Mouse (Mus musculus): ENCODE data around the gene Olfr548-ps1. TPM values are rescaled to one million over a fixed set of nuclear protein-coding genes. Genes with fewer than 3 reads are reported as not detected.
"Not testable (repeated sequence)": the region's sequence is repeated elsewhere in the genome, so short reads cannot be mapped to it uniquely, and the experiment has no call there.

Olfr548-ps1 gene
- polyA plus RNA-seq (2014; fragmentation: Nextera tagmentation; extraction: Ambion mirVana): not detected in 2 replicates

GRCm38 (mm10) chr7:102540596-102540995 lies at the start of gene Olfr548-ps1:
Gene Olfr548-ps1 (plus strand): TSS chr7:102540896.
- Histone ChIP-seq H3K4me3 (ENCODE audit: low read depth, low read length) (no peak within 1 kb of the TSS), H3K36me3 (ENCODE audit: control insufficient read depth, insufficient read depth, low read length) (no peaks in the 10 kb centered on the region), H3K9me3 (ENCODE audit: control insufficient read depth, low read length) (no peaks in the 10 kb centered on the region), H3K9ac (ENCODE audit: low read length) (no peak within 1 kb of the TSS), H3K27ac (replicated peaks; ENCODE audit: low read depth, low read length) (no peak within 1 kb of the TSS), H3K4me2 (ENCODE audit: low read depth, severe bottlenecking) (no peak within 1 kb of the TSS), H3K4me1 (ENCODE audit: control insufficient read depth, insufficient read depth, low read length) (no peaks in the 10 kb centered on the region), H3K27me3 (ENCODE audit: control insufficient read depth, insufficient read depth, low read length) (no peaks in the 10 kb centered on the region)
- no peak for DNase-seq (ENCODE audit: low spot score)
- no peak for ATAC-seq (ENCODE audit: insufficient number of reproducible peaks, low FRiP score, low TSS enrichment, low read depth)
- WGBS: 86% methylated on average over 2 of the region's 2 CpGs

- not testable (repeated sequence) for H3K9me3 ChIP-seq (ENCODE audit: control insufficient read depth, low read length); H3K9ac ChIP-seq (ENCODE audit: low read length); DNase-seq (ENCODE audit: low spot score); ATAC-seq (ENCODE audit: insufficient number of reproducible peaks, low FRiP score, low TSS enrichment, low read depth); H3K4me2 ChIP-seq (ENCODE audit: low read depth, severe bottlenecking); H3K27me3 ChIP-seq (ENCODE audit: control insufficient read depth, insufficient read depth, low read length); H3K36me3 ChIP-seq (ENCODE audit: control insufficient read depth, insufficient read depth, low read length); H3K27ac ChIP-seq (replicated peaks; ENCODE audit: low read depth, low read length); H3K4me3 ChIP-seq (ENCODE audit: low read depth, low read length); H3K4me1 ChIP-seq (ENCODE audit: control insufficient read depth, insufficient read depth, low read length)
- WGBS: 41% methylated on average over 6 of the region's 7 CpGs
Measured at GRCm38 (mm10) chr7:102494416-102494815, 46.3 kb upstream of the Olfr548-ps1 start.

- 66% methylated on average over 3 of the region's 3 CpGs for WGBS
- no peak within 1 kb of the TSS for H3K27ac ChIP-seq (replicated peaks; ENCODE audit: low read depth, low read length)
- H3K4me3 ChIP-seq (ENCODE audit: low read depth, low read length): no peak within 1 kb of the TSS
- no peaks in the 10 kb centered on the region for H3K27me3 ChIP-seq (ENCODE audit: control insufficient read depth, insufficient read depth, low read length)
- DNase-seq (ENCODE audit: low spot score) (no peak), ATAC-seq (ENCODE audit: insufficient number of reproducible peaks, low FRiP score, low TSS enrichment, low read depth) (no peak)
- no peaks in the 10 kb centered on the region for H3K36me3 ChIP-seq (ENCODE audit: control insufficient read depth, insufficient read depth, low read length)
- no peaks in the 10 kb centered on the region for H3K9me3 ChIP-seq (ENCODE audit: control insufficient read depth, low read length)
- H3K4me1 ChIP-seq (ENCODE audit: control insufficient read depth, insufficient read depth, low read length): no peaks in the 10 kb centered on the region
- no peak within 1 kb of the TSS for H3K9ac ChIP-seq (ENCODE audit: low read length)
- H3K4me2 ChIP-seq (ENCODE audit: low read depth, severe bottlenecking): no peak within 1 kb of the TSS
Measured at GRCm38 (mm10) chr7:102499473-102499872, 41.2 kb upstream of the Olfr548-ps1 start, which contains the start of gene Olfr545. Gene Olfr545 (minus strand): TSS chr7:102499573.

- H3K36me3 ChIP-seq (ENCODE audit: control insufficient read depth, insufficient read depth, low read length): no peaks in the 10 kb centered on the region
- 67% methylated on average over 5 of the region's 5 CpGs for WGBS
- H3K27me3 ChIP-seq (ENCODE audit: control insufficient read depth, insufficient read depth, low read length): no peaks in the 10 kb centered on the region
- no peak overlapping the region for H3K4me3 ChIP-seq (ENCODE audit: low read depth, low read length)
- no peaks in the 10 kb centered on the region for H3K4me1 ChIP-seq (ENCODE audit: control insufficient read depth, insufficient read depth, low read length)
- no peak overlapping the region for H3K9ac ChIP-seq (ENCODE audit: low read length)
- no peak overlapping the region for H3K27ac ChIP-seq (replicated peaks; ENCODE audit: low read depth, low read length)
- DNase-seq (ENCODE audit: low spot score) (no peak), ATAC-seq (ENCODE audit: insufficient number of reproducible peaks, low FRiP score, low TSS enrichment, low read depth) (no peak)
- no peak overlapping the region for H3K4me2 ChIP-seq (ENCODE audit: low read depth, severe bottlenecking)
- no peaks in the 10 kb centered on the region for H3K9me3 ChIP-seq (ENCODE audit: control insufficient read depth, low read length)
Measured at GRCm38 (mm10) chr7:102501986-102502385, 38.7 kb upstream of the Olfr548-ps1 start.

GRCm38 (mm10) chr7:102506848-102507247 lies 33.8 kb upstream of the Olfr548-ps1 start:
- Histone ChIP-seq H3K4me3 (ENCODE audit: low read depth, low read length) (no peak overlapping the region), H3K4me1 (ENCODE audit: control insufficient read depth, insufficient read depth, low read length) (no peaks in the 10 kb centered on the region), H3K27ac (replicated peaks; ENCODE audit: low read depth, low read length) (no peak overlapping the region), H3K4me2 (ENCODE audit: low read depth, severe bottlenecking) (no peak overlapping the region), H3K9me3 (ENCODE audit: control insufficient read depth, low read length) (no peaks in the 10 kb centered on the region), H3K36me3 (ENCODE audit: control insufficient read depth, insufficient read depth, low read length) (no peaks in the 10 kb centered on the region), H3K27me3 (ENCODE audit: control insufficient read depth, insufficient read depth, low read length) (no peaks in the 10 kb centered on the region), H3K9ac (ENCODE audit: low read length) (no peak overlapping the region)
- WGBS: 45% methylated on average over 3 of the region's 3 CpGs
- ATAC-seq (ENCODE audit: insufficient number of reproducible peaks, low FRiP score, low TSS enrichment, low read depth) (peak; percentile 64), DNase-seq (ENCODE audit: low spot score) (peak; percentile 83)

GRCm38 (mm10) chr7:102508066-102508465 lies 32.6 kb upstream of the Olfr548-ps1 start:
- H3K9me3 ChIP-seq (ENCODE audit: control insufficient read depth, low read length): no peaks in the 10 kb centered on the region
- WGBS: 87% methylated on average over 9 of the region's 9 CpGs
- no peak overlapping the region for H3K4me2 ChIP-seq (ENCODE audit: low read depth, severe bottlenecking)
- no peak for ATAC-seq (ENCODE audit: insufficient number of reproducible peaks, low FRiP score, low TSS enrichment, low read depth)
- no peak for DNase-seq (ENCODE audit: low spot score)
- H3K4me3 ChIP-seq (ENCODE audit: low read depth, low read length): no peak overlapping the region
- H3K36me3 ChIP-seq (ENCODE audit: control insufficient read depth, insufficient read depth, low read length): no peaks in the 10 kb centered on the region
- no peak overlapping the region for H3K9ac ChIP-seq (ENCODE audit: low read length)
- H3K27me3 ChIP-seq (ENCODE audit: control insufficient read depth, insufficient read depth, low read length): no peaks in the 10 kb centered on the region
- no peak overlapping the region for H3K27ac ChIP-seq (replicated peaks; ENCODE audit: low read depth, low read length)
- H3K4me1 ChIP-seq (ENCODE audit: control insufficient read depth, insufficient read depth, low read length): no peaks in the 10 kb centered on the region

GRCm38 (mm10) chr7:102508666-102509065 lies 32.0 kb upstream of the Olfr548-ps1 start:
- Histone ChIP-seq H3K4me2 (ENCODE audit: low read depth, severe bottlenecking) (no peak overlapping the region), H3K4me1 (ENCODE audit: control insufficient read depth, insufficient read depth, low read length) (no peaks in the 10 kb centered on the region), H3K9ac (ENCODE audit: low read length) (no peak overlapping the region), H3K36me3 (ENCODE audit: control insufficient read depth, insufficient read depth, low read length) (no peaks in the 10 kb centered on the region), H3K4me3 (ENCODE audit: low read depth, low read length) (no peak overlapping the region), H3K27me3 (ENCODE audit: control insufficient read depth, insufficient read depth, low read length) (no peaks in the 10 kb centered on the region), H3K9me3 (ENCODE audit: control insufficient read depth, low read length) (no peaks in the 10 kb centered on the region), H3K27ac (replicated peaks; ENCODE audit: low read depth, low read length) (no peak overlapping the region)
- ATAC-seq (ENCODE audit: insufficient number of reproducible peaks, low FRiP score, low TSS enrichment, low read depth) (no peak), DNase-seq (ENCODE audit: low spot score) (no peak)
- WGBS: 91% methylated on average over 6 of the region's 6 CpGs

GRCm38 (mm10) chr7:102509726-102510125 lies 31.0 kb upstream of the Olfr548-ps1 start:
- 71% methylated on average over 7 of the region's 7 CpGs for WGBS
- Histone ChIP-seq H3K4me2 (ENCODE audit: low read depth, severe bottlenecking) (no peak overlapping the region), H3K27ac (replicated peaks; ENCODE audit: low read depth, low read length) (no peak overlapping the region), H3K9me3 (ENCODE audit: control insufficient read depth, low read length) (no peaks in the 10 kb centered on the region), H3K4me1 (ENCODE audit: control insufficient read depth, insufficient read depth, low read length) (no peaks in the 10 kb centered on the region), H3K9ac (ENCODE audit: low read length) (no peak overlapping the region), H3K36me3 (ENCODE audit: control insufficient read depth, insufficient read depth, low read length) (no peaks in the 10 kb centered on the region), H3K4me3 (ENCODE audit: low read depth, low read length) (no peak overlapping the region), H3K27me3 (ENCODE audit: control insufficient read depth, insufficient read depth, low read length) (peaks cover 3% of the 10 kb centered on the region; the same call in 1 of the 2 replicates)
- DNase-seq (ENCODE audit: low spot score) (no peak), ATAC-seq (ENCODE audit: insufficient number of reproducible peaks, low FRiP score, low TSS enrichment, low read depth) (no peak)

- no peak overlapping the region for H3K27ac ChIP-seq (replicated peaks; ENCODE audit: low read depth, low read length)
- no peaks in the 10 kb centered on the region for H3K4me1 ChIP-seq (ENCODE audit: control insufficient read depth, insufficient read depth, low read length)
- no peak overlapping the region for H3K9ac ChIP-seq (ENCODE audit: low read length)
- ATAC-seq (ENCODE audit: insufficient number of reproducible peaks, low FRiP score, low TSS enrichment, low read depth) (no peak), DNase-seq (ENCODE audit: low spot score) (no peak)
- H3K4me3 ChIP-seq (ENCODE audit: low read depth, low read length): no peak overlapping the region
- peaks cover 3% of the 10 kb centered on the region; the same call in 1 of the 2 replicates for H3K27me3 ChIP-seq (ENCODE audit: control insufficient read depth, insufficient read depth, low read length)
- H3K36me3 ChIP-seq (ENCODE audit: control insufficient read depth, insufficient read depth, low read length): no peaks in the 10 kb centered on the region
- H3K4me2 ChIP-seq (ENCODE audit: low read depth, severe bottlenecking): no peak overlapping the region
- 93% methylated on average over 10 of the region's 10 CpGs for WGBS
- H3K9me3 ChIP-seq (ENCODE audit: control insufficient read depth, low read length): no peaks in the 10 kb centered on the region
Measured at GRCm38 (mm10) chr7:102511927-102512326, 28.8 kb upstream of the Olfr548-ps1 start.
